Comparison of ENCODE assay signal across 8 mouse cellular contexts in the genomic region with DNA sequence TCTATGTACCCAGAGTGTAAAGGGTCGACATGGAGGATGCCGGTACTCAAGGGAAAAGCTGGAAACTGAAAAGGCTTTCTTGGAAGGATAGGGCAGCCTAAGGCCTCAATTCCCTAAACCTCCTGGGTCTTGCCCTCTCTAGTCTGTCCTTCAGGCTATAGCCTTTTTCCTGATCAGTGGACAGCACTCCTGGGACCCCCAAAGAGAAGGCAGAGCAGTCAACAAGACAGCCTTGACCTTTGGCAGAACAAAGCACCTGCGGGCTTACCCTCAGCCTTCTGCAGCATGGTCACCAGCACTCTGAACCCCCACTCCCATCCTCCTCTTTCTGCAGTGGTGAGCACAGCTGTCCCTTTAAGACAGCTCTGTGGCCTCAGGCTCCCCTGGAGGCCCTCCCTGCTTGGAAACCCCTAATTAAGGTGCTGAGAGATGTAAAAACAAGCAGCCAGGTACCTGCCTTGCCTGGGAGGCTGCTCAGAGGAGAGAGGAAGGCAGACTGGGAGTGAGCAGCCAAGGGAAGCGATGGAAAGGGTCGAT. TPM values are rescaled to one million over a fixed set of nuclear protein-coding genes. Genes with fewer than 3 reads are reported as not detected.
DNase-seq lines count a peak whose midpoint lies in the region; ATAC-seq and TF ChIP-seq lines count a peak whose summit lies in the region.

Gene Dph1, minus strand, starts transcription at position 337 of the 537 bp plus-strand sequence.

- H3K4me3 ChIP-seq in left cerebral cortex, adult 2 months = peak within 1 kb of the TSS; percentile 69
- H3K4me3 ChIP-seq in heart, embryonic 14.5 days (ENCODE audit: control insufficient read depth in 1 of 2, insufficient read depth in 1 of 2, low read depth in 1 of 2, low read length in 2 of 2) = peak within 1 kb of the TSS; percentile 74 to 86
- peak within 1 kb of the TSS; percentile 82 for H3K4me3 ChIP-seq in small intestine, adult 2 months (ENCODE audit: low read depth, low read length)

- H3K4me2 ChIP-seq in heart, embryonic 14.5 days (ENCODE audit: low read length) = peak within 1 kb of the TSS; percentile 94

- peak within 1 kb of the TSS; percentile 79 for H3K9ac ChIP-seq in heart, embryonic 14.5 days (ENCODE audit: low read length)

- peak within 1 kb of the TSS; percentile 69 for H3K27ac ChIP-seq in left cerebral cortex, adult 2 months
- H3K27ac ChIP-seq in heart, embryonic 14.5 days (replicated peaks in 1 of 2; ENCODE audit: control insufficient read depth in 1 of 2, insufficient read depth in 1 of 2, low read depth in 2 of 2, low read length in 2 of 2) = peak within 1 kb of the TSS; percentile 12 to 74
- peak within 1 kb of the TSS; percentile 20 for H3K27ac ChIP-seq in small intestine, adult 2 months (ENCODE audit: insufficient read depth, low read depth, low read length)

- peaks cover 18% of the 10 kb centered on the region for H3K27me3 ChIP-seq in heart, embryonic 14.5 days (ENCODE audit: control insufficient read depth, insufficient read depth, low read length)
- no peaks in the 10 kb centered on the region for H3K27me3 ChIP-seq in small intestine, adult 2 months (ENCODE audit: control insufficient read depth, insufficient read depth, low read length)

- ATAC-seq in heart, embryonic 14.5 days (ENCODE audit: insufficient number of reproducible peaks, insufficient read depth, low FRiP score, low read depth) = no peak

- 40% methylated on average over 5 of the region's 5 CpGs for WGBS in heart, embryonic 14.5 days
- WGBS in small intestine, adult 2 months = 69% methylated on average over 5 of the region's 5 CpGs

- H3K4me1 ChIP-seq in heart, embryonic 14.5 days (ENCODE audit: control insufficient read depth in 2 of 2, insufficient read depth in 2 of 2, low read length in 2 of 2) = peaks cover 18 to 41% of the 10 kb centered on the region in 2 experiments
- H3K4me1 ChIP-seq in small intestine, adult 2 months (ENCODE audit: control insufficient read depth, insufficient read depth, insufficient read length, low read length) = peaks cover 15% of the 10 kb centered on the region

- no peak for DNase-seq in left cerebral cortex, adult 2 months (ENCODE audit: extremely low spot score in 1 of 2, low spot score in 2 of 2)
- no peak for DNase-seq in left cerebral cortex, adult 11 months (ENCODE audit: low spot score)
- no peak for DNase-seq in adrenal gland, postnatal 36 days
- no peak for DNase-seq in left cerebral cortex, postnatal 4 days
- no peak for DNase-seq in gastrocnemius, postnatal 4 days (ENCODE audit: low spot score in 2 of 2)
- no peak for DNase-seq in gastrocnemius, postnatal 14 days

- H3K36me3 ChIP-seq in heart, embryonic 14.5 days (ENCODE audit: control insufficient read depth, insufficient read depth, low read length) = no peaks in the 10 kb centered on the region
- no peaks in the 10 kb centered on the region for H3K36me3 ChIP-seq in small intestine, adult 2 months (ENCODE audit: control insufficient read depth, insufficient read depth, low read length)

- TF ChIP-seq CTCF in left cerebral cortex, adult 2 months (IDR thresholded peaks at IDR 0.05) = no peak
- TF ChIP-seq CTCF in small intestine, adult 2 months (IDR thresholded peaks at IDR 0.05; ENCODE audit: extremely low read depth, insufficient read length, insufficient replicate concordance, low read depth, low read length) = no peak

- H3K9me3 ChIP-seq in heart, embryonic 14.5 days (ENCODE audit: control insufficient read depth, low read length) = no peaks in the 10 kb centered on the region

- intact Hi-C loops in left cerebral cortex, adult 2 months (cut with DNase I) = loop anchor here (5.0 kb wide), 2 partner anchors 206 to 271 kb away; partner anchors contain the start of gene Tlcd2
- intact Hi-C loops in left cerebral cortex, postnatal 4 days (cut with DNase I) = no loop called here
- intact Hi-C loops in gastrocnemius, postnatal 14 days (cut with DNase I; ENCODE audit: low total_unique reads) = loop anchor here (5.0 kb wide), 2 partner anchors 41 to 101 kb away; no protein-coding TSS in a partner anchor

- no peak for TF ChIP-seq POLR2A in small intestine, adult 2 months (IDR thresholded peaks at IDR 0.05; ENCODE audit: low read depth, low read length)

RNA-seq across cellular contexts. Expression of gene Dph1, which starts in this region (rescaled TPM):
- 10 to 100 TPM; 27.9 to 28.9 TPM for total RNA-seq in left cerebral cortex, adult 2 months (2021)
- 10 to 100 TPM; 29.8 to 30.6 TPM for total RNA-seq in adrenal gland, postnatal 36 days (2021)
- 23.1 and 23.7 TPM in 2 replicates for polyA plus RNA-seq in heart, embryonic 14.5 days (2014; fragmentation: Nextera tagmentation; extraction: Ambion mirVana)
- total RNA-seq in left cerebral cortex, postnatal 4 days (2021) = 10 to 100 TPM; 15.2 to 15.3 TPM
- 9.9 and 13.7 TPM in 2 replicates for polyA plus RNA-seq in small intestine, adult 2 months (2012; rRNA removed)
- total RNA-seq in gastrocnemius, postnatal 4 days (2021) = 10 to 100 TPM in 1 of 2 experiments, 1 to 10 TPM in 1; 10.0 to 11.4 TPM
- total RNA-seq in gastrocnemius, postnatal 14 days (2021) = 1 to 10 TPM; 6.6 to 6.9 TPM
